Mouse (Mus musculus): Measurements from ENCODE around the gene Chrnb2. TPM values are rescaled to one million over a fixed set of nuclear protein-coding genes. Genes with fewer than 3 reads are reported as not detected.
"Not testable (repeated sequence)": the region's sequence is repeated elsewhere in the genome, so short reads cannot be mapped to it uniquely, and the experiment has no call there.

The Chrnb2 gene
- 0.15 and 1.6 TPM in 2 replicates for total RNA-seq (2017)

DNA sequence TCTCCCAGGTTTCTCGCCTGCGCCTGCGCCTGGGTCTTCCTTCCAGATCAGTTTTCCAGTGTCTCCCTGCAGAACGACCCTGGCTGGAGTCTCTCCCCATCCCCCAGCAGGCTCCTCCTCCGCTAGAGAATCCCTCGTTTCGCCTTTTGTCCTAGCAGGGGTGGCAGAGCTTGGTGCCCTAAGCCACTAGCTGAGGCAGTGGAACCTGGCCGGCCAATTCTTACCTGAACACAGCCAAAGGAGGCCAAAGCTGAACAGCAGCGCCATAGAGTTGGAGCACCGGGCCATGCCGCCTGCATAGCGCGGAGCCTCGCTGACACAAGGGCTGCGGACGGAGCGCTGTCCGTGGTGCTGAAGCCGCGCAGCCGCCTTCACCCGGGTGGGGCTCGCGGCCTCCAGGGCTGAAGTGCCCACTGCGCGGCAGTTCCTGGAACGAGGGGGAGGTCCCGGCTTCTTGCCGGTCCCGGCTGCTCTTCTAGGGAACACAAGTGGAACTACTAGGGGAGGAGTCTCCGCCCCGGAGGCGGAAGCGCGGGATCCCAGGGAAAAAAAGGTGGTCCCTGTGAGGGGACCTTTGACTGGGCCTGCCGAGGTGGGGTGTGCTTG lies at the start of gene Chrnb2:
TSS of gene Chrnb2 (minus strand) at position 514 of the 606 bp plus-strand sequence.
- peak; percentile 98 for ATAC-seq (replicated peaks; ENCODE audit: low read depth, poor library complexity, severe bottlenecking)

DNA sequence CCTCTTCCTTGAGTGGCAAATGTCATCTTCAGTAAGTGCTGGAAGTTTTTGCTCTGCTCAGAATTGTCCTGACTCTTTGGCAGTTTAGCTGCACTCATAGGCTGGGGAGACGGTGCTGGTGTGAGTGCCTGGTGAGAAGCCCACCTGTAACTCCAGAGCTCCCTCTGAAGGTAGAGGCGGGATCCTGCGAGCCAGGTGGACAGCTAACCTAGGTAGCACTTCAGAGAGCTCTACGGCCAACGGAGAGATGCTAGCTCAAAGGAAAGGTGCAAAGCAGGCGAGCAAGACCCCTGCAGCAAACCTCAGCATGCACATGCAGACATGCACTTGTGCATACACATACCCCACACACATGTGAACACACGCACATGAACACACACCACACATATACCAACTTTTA lies 49.6 kb upstream of the Chrnb2 start:
- no peak for ATAC-seq (replicated peaks; ENCODE audit: low read depth, poor library complexity, severe bottlenecking)

DNA sequence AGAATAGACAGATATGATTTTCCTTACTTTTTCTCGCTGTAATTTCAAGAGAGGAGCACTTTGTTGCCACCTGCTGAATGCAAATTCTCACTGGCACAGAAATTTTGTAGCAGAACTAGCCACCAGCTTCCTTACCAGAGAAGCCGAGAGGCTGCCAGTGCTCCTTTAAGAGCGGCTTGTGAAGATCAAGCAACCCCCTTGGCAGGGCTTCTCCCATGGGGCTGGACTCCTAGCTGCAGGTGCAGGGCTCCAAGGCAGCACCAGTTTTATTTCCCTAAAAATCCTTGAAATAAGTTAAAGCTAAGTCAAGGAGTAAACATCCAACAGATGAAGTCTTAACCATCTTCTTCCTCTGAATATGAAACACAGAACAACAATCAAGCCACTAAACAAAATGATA lies 47.7 kb upstream of the Chrnb2 start:
- no peak for ATAC-seq (replicated peaks; ENCODE audit: low read depth, poor library complexity, severe bottlenecking)

DNA sequence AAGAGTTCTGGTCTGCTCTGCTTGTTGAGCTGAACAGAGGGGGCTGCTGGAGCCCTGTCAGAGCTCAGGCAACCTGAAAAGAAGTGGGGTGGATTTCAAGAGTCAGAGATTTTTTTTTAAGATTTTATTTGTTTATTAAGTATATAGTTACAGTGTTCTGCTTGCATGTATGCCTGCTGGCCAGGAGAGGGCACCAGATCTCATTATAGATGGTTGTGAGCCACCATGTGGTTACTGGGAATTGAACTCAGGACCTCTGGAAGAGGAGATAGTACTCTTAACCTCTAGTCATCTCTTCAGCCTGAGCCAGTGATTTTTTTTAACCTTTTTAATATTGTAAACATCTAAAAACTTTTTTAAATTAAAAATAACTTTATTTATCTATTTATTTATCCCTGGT lies 46.4 kb upstream of the Chrnb2 start:
- no peak for ATAC-seq (replicated peaks; ENCODE audit: low read depth, poor library complexity, severe bottlenecking)

DNA sequence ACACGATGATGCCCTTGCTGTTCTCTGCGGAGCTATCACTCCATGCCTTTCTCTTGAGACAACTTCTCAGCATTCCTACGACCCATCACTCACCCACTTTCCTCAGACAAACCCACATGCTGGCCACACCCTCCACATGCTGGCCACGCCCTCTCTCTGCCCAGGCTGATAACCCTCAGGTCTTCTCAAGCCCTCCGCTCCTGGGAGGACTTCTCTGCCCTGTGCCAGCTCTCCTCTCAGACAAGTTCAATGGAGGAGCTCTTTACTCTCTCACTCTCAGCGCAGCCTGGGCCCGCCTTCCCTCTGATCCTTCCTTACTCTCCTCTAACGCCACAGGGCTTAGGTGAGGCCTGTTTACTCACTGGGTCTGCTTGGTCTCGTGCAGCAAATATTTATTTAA lies 44.2 kb upstream of the Chrnb2 start:
- peak; percentile 76; the same call in 1 of the 2 replicates for ATAC-seq (replicated peaks; ENCODE audit: low read depth, poor library complexity, severe bottlenecking)

DNA sequence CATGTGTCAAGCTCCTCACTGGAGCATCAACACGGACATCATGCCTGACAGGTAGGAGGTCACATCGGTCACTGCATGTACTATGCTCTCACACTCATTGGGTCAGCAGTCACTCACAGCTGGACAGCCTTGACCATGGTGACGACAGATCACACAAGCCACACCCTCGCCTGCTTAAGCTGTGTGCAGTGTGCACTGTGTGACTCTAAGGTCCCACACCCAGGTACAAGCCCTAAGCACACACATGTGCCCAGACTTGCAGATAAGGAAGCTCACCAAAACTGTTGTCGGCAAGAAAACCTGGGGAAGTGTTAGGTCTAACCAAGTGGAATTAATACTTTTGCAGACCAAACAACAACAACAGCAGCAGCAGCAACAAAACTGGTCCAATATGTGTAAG lies 43.4 kb upstream of the Chrnb2 start:
- ATAC-seq (replicated peaks; ENCODE audit: low read depth, poor library complexity, severe bottlenecking) = no peak

DNA sequence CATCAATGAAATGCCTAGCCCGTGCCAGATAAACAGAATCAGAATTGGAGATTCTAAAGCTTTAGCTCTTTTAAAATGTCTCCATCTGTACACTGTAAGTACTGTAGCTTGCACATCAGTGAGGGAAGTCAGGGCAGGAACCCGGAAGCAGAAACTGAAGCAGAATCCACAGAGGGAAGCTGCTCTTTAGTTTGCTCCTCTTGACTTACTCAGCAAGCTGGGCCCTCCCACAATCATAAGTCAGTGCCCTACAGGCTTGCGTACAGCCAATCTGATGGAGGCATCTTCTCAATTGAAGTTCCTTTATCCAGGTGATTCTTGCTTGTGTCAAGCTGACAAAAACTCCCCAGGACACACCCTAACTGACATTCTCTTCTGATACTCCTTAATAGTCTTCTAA lies 42.7 kb upstream of the Chrnb2 start:
- no peak for ATAC-seq (replicated peaks; ENCODE audit: low read depth, poor library complexity, severe bottlenecking)

DNA sequence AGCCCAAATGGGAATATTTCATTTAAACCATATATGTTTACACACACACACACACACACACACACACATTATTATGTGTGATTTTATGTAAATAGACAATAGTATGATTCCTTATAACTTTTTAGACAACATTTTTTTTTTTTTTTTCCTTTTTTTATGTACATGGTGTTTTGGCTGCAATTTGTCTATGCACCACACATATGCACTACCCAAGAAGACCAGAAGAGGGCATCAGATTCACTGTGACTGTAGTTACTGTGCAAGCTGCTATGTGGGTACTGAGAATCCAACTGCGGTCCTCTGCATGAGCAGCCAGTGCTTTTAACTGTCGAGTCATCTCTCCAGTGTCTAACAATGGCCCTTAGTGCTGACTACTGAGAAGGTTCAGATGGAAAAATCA lies 42.3 kb upstream of the Chrnb2 start:
- no peak for ATAC-seq (replicated peaks; ENCODE audit: low read depth, poor library complexity, severe bottlenecking)

DNA sequence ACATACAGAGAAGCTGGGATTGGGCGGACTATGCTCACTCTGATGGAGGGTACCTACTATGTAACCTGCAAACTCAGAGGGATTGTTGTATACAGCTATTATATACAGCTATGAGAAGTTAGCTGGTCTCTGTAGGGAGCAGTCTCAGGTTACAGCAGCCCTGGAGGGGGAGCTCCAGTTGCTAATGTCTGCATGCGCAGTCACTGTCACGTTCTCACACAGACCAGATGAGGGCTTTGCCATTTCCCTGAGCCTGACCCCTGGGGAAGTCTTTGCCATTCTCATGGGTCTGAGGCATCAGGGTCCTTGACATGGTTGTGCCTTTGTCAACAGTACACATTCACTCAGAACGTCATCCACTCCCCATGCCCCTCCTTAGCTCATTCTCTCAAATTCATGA lies 40.7 kb upstream of the Chrnb2 start:
- ATAC-seq (replicated peaks; ENCODE audit: low read depth, poor library complexity, severe bottlenecking) = no peak

DNA sequence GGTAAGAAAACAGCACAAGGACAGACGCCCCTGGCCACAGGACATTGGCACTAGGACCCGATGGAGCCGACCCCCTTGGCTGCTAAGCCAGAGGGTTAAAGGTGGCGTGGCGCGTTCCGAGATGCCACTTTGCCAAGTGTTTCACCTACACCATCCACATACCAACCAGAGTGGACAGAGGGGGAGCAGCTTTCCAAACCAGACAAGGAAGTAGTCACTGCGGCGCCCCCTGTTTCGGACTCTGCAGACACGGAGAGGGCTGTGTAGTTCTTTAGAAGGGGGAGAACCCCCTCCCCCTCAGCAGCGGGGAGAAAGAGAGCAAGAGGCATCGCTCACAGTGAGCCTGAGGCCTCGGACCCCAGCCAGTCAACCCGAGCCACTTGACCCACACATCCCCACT lies 38.4 kb upstream of the Chrnb2 start:
- ATAC-seq (replicated peaks; ENCODE audit: low read depth, poor library complexity, severe bottlenecking) = no peak

DNA sequence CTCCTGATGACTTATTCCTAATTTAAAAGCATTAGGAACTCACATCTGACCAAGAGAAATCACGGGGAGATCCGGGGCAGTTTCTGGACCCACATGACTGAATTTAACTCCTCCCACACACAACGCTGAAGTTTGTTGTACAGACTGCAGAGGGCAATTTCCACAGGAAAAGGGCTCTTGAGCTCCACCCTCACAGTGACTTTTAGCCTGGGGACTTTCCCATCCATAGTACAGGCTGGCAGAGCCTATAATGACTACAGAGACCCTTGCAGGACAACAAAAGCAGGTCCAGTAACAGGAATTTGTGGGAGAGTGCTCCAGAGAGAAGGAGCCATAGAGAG lies 37.0 kb upstream of the Chrnb2 start:
- ATAC-seq (replicated peaks; ENCODE audit: low read depth, poor library complexity, severe bottlenecking) = peak; percentile 62; the same call in 1 of the 2 replicates

DNA sequence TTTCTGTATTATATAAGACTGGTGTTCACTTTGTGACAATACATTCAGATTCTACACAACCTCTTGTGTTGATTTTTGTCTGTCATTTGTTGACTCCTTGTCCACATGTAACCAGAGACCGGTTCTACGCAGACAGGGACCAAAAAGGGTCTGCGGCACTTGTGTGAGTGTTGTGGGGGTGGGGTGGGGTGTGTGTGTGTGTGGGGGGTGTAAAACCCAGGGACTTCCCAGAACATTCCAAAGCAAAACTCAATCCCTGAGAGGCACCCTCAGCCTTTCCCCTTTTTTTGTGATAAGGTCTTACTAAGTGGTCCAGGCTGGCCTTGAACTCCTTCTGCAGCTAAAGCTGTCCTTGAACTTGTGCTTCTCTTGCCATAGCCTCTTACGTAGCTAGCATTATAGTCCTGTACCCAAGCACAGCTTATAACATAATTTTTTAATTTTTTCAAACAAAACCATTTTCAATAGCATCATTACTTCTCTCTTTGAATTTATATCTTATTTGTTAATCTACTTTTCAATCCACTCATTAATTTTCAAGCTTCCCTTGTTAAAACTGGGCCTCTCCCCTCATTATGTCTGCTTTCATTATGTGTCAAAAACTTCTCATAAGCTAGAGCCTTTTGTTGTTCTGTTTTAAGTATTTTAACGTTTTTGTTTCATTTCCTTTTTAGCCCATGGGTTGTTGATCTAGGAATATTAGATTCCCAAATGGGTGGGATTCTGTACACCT lies 36.5 kb upstream of the Chrnb2 start:
- ATAC-seq (replicated peaks; ENCODE audit: low read depth, poor library complexity, severe bottlenecking) = no peak

DNA sequence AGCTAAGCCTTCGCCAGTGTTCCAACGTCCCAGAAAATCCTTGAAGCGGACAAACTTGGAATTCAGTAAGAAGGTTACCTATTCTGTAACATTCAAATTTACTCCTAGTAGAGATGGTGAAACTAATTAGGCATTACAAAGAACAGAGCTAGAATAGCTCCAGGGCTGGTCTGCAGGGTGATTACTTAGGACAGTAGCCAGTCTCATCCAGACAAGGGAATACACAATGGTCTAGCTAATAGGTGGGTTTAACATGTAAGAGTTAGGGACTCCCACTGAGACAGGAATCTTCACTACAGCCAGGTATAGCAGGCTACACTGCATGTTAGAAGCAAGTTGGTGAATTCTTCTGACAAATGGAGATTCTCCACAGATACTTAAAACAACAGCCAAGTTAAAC lies 35.6 kb upstream of the Chrnb2 start:
- ATAC-seq (replicated peaks; ENCODE audit: low read depth, poor library complexity, severe bottlenecking) = not testable (repeated sequence)

DNA sequence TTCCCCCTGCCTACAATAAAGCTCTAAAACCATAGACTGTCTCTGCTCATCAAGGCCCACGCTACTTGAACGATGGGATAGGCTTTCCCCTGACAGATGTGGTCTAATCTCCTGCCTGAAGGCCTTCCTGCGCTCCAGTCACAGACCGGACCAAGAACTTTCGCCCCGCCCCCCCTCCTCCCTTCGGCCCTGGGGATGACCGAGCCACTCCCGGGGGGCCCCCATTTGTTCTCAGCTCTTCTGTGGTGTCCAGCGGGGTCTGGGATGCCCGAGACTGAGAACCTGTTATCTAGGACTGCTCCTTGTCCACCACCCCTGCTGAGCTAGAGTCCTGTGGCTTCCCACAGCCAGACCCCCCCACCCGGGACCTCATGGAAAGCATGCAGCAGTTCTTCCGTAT lies 35.0 kb upstream of the Chrnb2 start:
- no peak for ATAC-seq (replicated peaks; ENCODE audit: low read depth, poor library complexity, severe bottlenecking)

DNA sequence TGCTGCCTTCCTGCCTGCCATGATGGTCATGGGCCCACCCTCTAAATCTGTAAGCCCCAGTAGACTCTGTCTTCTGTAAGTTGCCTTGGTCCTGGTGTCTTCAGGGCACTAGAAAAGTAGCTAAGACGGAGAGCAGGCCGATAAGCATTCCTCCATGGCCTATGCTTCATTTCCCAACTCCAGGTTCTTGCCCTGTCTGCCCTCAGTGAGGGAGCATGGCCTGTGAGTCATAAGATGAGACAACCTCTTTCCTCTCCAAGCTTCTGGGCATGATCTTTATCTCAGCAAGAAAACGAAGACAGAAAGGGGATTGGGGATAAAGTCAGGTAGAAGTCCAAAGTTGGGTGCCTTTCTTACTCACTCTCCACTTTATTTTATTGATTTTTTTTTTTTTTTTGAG lies 34.1 kb upstream of the Chrnb2 start:
- no peak for ATAC-seq (replicated peaks; ENCODE audit: low read depth, poor library complexity, severe bottlenecking)

DNA sequence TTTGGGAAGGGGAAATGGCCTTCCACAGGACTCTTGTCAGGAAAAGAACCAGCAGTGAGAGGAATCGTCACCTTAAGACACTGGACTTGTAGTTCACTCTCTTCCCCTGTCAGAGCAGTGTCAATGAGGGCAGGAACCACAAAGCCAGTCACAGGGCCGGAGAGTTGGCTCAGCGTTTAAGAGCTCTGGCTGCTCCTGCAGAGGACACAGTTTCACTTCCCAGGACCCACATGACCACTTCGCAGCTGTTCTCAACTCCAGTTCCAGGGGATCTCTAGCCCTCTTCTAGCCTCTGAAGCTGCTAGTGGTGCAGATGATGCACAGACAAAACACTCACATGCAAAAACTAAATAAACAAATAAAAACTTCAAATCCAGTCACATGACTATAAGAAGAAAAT lies 31.9 kb upstream of the Chrnb2 start:
- peak; percentile 97 for ATAC-seq (replicated peaks; ENCODE audit: low read depth, poor library complexity, severe bottlenecking)

DNA sequence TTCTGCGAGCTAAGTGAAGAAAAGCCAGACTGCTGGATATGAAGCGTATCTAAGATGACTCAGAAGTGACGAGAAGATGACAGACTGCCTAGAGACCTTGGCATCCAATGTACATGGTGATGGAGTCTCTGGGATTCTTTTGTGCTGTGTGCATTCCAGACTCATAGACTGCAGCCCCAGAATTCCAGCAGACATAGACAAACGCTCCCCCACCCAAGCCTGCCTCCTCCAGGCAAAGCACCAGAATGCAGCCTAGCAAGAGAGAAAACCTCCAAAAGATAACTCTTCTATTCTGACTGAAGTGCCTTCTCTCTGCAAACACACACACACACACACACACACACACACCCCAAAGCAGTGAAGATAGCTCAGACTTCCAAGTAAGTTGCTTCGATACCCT lies 31.3 kb upstream of the Chrnb2 start:
- no peak for ATAC-seq (replicated peaks; ENCODE audit: low read depth, poor library complexity, severe bottlenecking)

DNA sequence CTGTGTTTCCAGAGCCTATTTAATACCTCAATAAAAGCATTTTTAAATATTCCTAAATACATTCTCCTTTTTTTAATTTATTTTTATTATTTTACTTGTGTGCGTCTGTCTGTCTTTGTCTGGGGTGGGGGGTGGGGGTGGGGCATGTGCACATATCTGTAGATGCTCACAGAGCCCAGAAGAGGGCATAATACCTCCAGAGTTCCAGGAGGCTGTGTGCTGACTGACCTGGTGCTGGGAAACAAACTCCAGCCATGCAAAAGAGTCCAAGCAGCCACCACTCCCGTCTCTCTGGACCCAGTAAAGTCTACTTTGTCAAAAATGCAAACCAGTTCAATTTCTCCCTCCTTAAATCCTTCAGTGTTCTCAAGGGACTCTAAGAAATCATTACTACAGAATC lies 30.2 kb upstream of the Chrnb2 start:
- no peak for ATAC-seq (replicated peaks; ENCODE audit: low read depth, poor library complexity, severe bottlenecking)

DNA sequence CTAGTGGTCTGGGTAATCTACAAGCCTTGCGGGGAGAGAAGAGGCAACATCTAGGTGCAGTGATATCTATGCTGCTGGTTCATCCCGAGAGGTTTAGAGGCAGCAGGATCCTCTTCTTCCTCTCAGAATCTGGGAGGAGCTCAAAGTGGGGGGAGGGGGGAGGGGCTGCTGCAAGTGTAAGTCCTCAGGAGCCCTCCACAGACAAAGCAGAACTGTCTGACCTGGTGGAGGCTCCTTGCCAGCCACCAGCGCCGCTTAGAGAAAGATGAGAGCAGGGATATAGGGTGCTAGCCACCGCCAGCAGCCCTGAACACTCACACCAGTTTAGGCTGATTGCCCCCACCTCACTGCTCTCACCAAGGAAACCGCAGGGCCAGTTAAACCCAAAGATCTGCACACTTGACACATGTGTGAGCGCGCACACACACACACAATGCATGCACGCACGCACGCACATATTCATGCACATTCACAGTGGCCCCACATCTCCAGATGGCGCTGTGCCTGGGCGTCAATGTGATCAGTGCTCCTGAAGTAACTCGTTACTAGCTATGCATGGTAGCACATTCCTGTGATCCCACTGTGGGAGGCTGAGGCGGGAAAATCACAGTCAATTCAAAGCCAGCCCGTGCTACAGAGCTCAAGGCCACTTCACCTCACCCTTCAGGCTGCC lies 24.4 kb upstream of the Chrnb2 start:
- no peak for ATAC-seq (replicated peaks; ENCODE audit: low read depth, poor library complexity, severe bottlenecking)

DNA sequence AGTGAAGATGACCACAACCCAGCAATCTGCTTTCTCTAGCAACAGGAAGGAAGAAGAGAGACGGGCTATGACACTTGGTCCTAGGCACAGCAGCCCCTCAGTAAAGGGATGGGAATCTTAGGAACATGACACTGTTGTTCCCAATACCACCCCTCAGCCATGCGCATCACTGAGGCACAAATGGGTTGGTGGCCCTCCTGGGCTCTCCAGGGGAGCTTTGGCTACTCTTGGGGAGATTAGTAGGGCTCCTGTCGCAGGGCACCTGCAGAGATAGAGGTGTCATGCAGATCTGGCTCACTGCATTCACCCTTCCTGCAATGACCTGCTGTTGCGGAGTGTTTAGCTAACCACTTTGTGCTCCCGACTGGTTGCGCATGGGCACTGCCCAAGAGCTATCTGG lies 21.8 kb upstream of the Chrnb2 start:
- ATAC-seq (replicated peaks; ENCODE audit: low read depth, poor library complexity, severe bottlenecking) = no peak

DNA sequence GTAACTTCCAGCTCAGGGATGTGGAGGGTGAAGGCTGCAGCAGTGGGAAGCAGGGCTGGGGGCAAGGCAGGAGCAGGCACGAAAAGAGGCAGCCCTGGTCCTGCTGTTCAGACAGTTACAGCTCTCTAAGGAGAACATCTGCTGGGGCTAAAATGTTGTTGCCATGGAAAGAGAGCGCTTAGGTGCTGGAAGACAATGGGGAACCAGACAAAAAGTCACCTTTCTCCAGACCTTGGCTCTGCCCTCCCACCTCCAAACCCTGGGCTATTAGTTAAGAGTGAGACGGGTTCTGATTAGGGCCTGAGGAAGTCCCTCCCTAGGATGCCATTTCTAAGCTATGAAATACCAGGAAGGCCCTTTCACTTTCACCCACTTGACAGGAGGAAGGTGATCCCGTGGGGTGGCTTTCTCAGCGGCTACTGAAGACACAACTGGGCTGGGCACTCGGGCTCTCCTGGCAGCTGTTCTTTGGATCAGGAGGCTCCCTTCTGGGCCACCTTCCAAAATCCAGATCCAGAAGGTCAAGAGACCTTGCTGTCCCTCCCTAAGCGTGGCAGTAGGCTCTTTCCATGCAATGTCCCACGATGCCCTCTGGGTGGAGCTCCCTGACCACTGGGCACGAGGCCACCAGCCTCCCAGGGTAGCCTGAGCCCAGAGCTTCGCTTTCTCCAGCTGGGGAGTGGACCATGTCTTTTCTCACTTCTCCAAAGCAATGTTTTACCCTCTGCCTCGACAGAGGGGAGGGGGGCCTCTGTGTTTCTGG lies 20.7 kb upstream of the Chrnb2 start:
- ATAC-seq (replicated peaks; ENCODE audit: low read depth, poor library complexity, severe bottlenecking) = peak; percentile 96
